Mouse (Mus musculus) regulatory T cell (primary cell): ENCODE measurements around the gene Nr2f2.

Experiments used
- in situ Hi-C: fragments of 300-600 bp; cut with MboI, MseI; formaldehyde crosslinking; loops from one replicate; pipeline ENCODE4 v1.15.1; 2025; ENCODE audit warnings: high pct_unique_total_duplicates

The Nr2f2 gene

GRCm38 (mm10) chr7:70366808-70367095 lies 217 bp upstream of the Nr2f2 start:
- in situ Hi-C loops: no loop called here

- in situ Hi-C loops: no loop called here
Observed at GRCm38 (mm10) chr7:70365401-70365811, 1.1 kb downstream of the Nr2f2 start.

GRCm38 (mm10) chr7:70364798-70365197 lies 1.7 kb downstream of the Nr2f2 start:
- in situ Hi-C loops: no loop called here

GRCm38 (mm10) chr7:70363351-70363750 lies 3.2 kb downstream of the Nr2f2 start:
- in situ Hi-C loops: no loop called here

GRCm38 (mm10) chr7:70362526-70363170 lies 3.9 kb downstream of the Nr2f2 start:
- in situ Hi-C loops: no loop called here

- in situ Hi-C loops: no loop called here
Observed at GRCm38 (mm10) chr7:70361383-70362364, 4.9 kb downstream of the Nr2f2 start.

GRCm38 (mm10) chr7:70360611-70361382 lies 5.7 kb downstream of the Nr2f2 start:
- in situ Hi-C loops: no loop called here

- in situ Hi-C loops: no loop called here
Observed at GRCm38 (mm10) chr7:70359791-70360581, 6.5 kb downstream of the Nr2f2 start.

GRCm38 (mm10) chr7:70358848-70359591 lies 7.5 kb downstream of the Nr2f2 start:
- in situ Hi-C loops: no loop called here

- in situ Hi-C loops: no loop called here
Observed at GRCm38 (mm10) chr7:70358020-70358847, 8.3 kb downstream of the Nr2f2 start.

- in situ Hi-C loops: no loop called here
Observed at GRCm38 (mm10) chr7:70357516-70358019, 9.0 kb downstream of the Nr2f2 start.

- in situ Hi-C loops: no loop called here
Observed at GRCm38 (mm10) chr7:70356691-70357515, 9.6 kb downstream of the Nr2f2 start.

- in situ Hi-C loops: no loop called here
Observed at GRCm38 (mm10) chr7:70355691-70356568, 10.6 kb downstream of the Nr2f2 start.

GRCm38 (mm10) chr7:70355357-70355620 lies 11.2 kb downstream of the Nr2f2 start:
- in situ Hi-C loops: no loop called here

GRCm38 (mm10) chr7:70354606-70355356 lies 11.8 kb downstream of the Nr2f2 start:
- in situ Hi-C loops: no loop called here

GRCm38 (mm10) chr7:70353151-70353550 lies 13.4 kb downstream of the Nr2f2 start:
- in situ Hi-C loops: no loop called here

- in situ Hi-C loops: no loop called here
Observed at GRCm38 (mm10) chr7:70352617-70353016, 13.9 kb downstream of the Nr2f2 start.
